Mouse (Mus musculus): ENCODE measurements at regions not wholly inside any gene's neighbourhood (a gene's known extent, or its start where the extent isn't known, plus 50 kb on each side); places are given as distances from the start of the nearest gene placed in this dataset.

DNA sequence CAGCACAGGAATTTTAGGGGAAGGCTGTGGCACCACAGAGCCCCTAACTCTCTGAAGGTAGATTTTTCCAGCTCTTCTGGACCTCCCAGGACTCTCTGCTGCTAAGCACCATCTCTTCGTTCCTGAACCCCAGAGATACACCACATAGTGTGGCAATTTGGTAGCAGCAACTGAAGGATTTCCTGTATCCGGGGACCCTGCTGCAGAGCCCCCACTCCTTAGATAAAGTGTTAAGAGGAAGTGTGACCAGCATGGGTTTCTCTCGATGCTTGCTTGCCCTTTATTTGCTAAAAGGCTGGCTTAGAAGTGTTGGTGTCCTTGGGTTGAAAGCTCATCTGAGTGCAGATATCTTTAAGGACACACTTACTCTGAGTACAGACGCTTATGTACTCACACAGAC, 115.6 kb upstream of the Stc2 start:
- no peak overlapping the region for H3ac ChIP-seq (ENCODE audit: control insufficient read depth, insufficient read length)
- H3K36me3 ChIP-seq (ENCODE audit: control insufficient read depth, insufficient read depth), result no peaks in the 10 kb centered on the region
- no peak for TF ChIP-seq TCF12 (IDR thresholded peaks at IDR 0.05; ENCODE audit: insufficient read depth, poor library complexity, severe bottlenecking)
- no peak for TF ChIP-seq MYOD1 (IDR thresholded peaks at IDR 0.05; ENCODE audit: control insufficient read depth in 1 of 3, insufficient read length in 2 of 3, low read depth in 2 of 3)
- TF ChIP-seq CEBPB (IDR thresholded peaks at IDR 0.05; ENCODE audit: insufficient read depth, poor library complexity, severe bottlenecking), result no peak
- no peak for TF ChIP-seq TCF3 (IDR thresholded peaks at IDR 0.05; ENCODE audit: insufficient read length, low read depth)
- no peak for TF ChIP-seq POLR2AphosphoS2 (IDR thresholded peaks at IDR 0.05; ENCODE audit: insufficient read length, low read depth)
- TF ChIP-seq E2F4 (IDR thresholded peaks at IDR 0.05; ENCODE audit: insufficient read depth), result no peak
- TF ChIP-seq MAX (IDR thresholded peaks at IDR 0.05; ENCODE audit: low read depth), result no peak
- TF ChIP-seq SRF (IDR thresholded peaks at IDR 0.05; ENCODE audit: control insufficient read depth, insufficient read length, low read depth), result no peak
- no peak for TF ChIP-seq MYOG (IDR thresholded peaks at IDR 0.05; ENCODE audit: control insufficient read depth in 1 of 3, insufficient read depth in 1 of 3, insufficient read length in 2 of 3, low read depth in 2 of 3)
- TF ChIP-seq REST (IDR thresholded peaks at IDR 0.05; ENCODE audit: insufficient read depth, insufficient read length), result no peak
- no peak for TF ChIP-seq POLR2A (IDR thresholded peaks at IDR 0.05; ENCODE audit: insufficient read length, low read depth)
- no peak for TF ChIP-seq USF1 (IDR thresholded peaks at IDR 0.05; ENCODE audit: low read depth)
- H3K27me3 ChIP-seq (ENCODE audit: control insufficient read depth, insufficient read depth, insufficient read length), result no peaks in the 10 kb centered on the region
- H3K4me2 ChIP-seq (ENCODE audit: low read depth), result no peak overlapping the region
- H3K79me2 ChIP-seq (ENCODE audit: control insufficient read depth, insufficient read depth), result no peaks in the 10 kb centered on the region
- H3K4me3 ChIP-seq, result no peak overlapping the region

DNA sequence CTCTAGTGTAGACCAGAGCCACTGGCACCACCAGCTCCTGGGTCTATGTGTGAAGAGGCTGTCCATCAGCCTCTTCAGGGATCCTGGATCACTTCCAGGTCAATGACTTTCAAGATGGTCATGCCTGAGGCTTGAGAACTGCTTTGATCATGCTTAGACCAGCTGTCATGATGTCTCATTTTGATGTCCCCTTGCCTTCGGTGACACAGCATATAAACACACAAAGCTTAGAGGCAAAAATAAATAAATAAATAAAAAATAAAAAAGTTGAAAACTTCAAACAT, 111.1 kb upstream of the Stc2 start:
- TF ChIP-seq CEBPB (IDR thresholded peaks at IDR 0.05; ENCODE audit: insufficient read depth, poor library complexity, severe bottlenecking) (no peak), SRF (IDR thresholded peaks at IDR 0.05; ENCODE audit: control insufficient read depth, insufficient read length, low read depth) (no peak), TCF3 (IDR thresholded peaks at IDR 0.05; ENCODE audit: insufficient read length, low read depth) (no peak), E2F4 (IDR thresholded peaks at IDR 0.05; ENCODE audit: insufficient read depth) (no peak), USF1 (IDR thresholded peaks at IDR 0.05; ENCODE audit: low read depth) (no peak), MYOG (IDR thresholded peaks at IDR 0.05; ENCODE audit: control insufficient read depth in 1 of 3, insufficient read depth in 1 of 3, insufficient read length in 2 of 3, low read depth in 2 of 3) (no peak), POLR2A (IDR thresholded peaks at IDR 0.05; ENCODE audit: insufficient read length, low read depth) (no peak)

DNA sequence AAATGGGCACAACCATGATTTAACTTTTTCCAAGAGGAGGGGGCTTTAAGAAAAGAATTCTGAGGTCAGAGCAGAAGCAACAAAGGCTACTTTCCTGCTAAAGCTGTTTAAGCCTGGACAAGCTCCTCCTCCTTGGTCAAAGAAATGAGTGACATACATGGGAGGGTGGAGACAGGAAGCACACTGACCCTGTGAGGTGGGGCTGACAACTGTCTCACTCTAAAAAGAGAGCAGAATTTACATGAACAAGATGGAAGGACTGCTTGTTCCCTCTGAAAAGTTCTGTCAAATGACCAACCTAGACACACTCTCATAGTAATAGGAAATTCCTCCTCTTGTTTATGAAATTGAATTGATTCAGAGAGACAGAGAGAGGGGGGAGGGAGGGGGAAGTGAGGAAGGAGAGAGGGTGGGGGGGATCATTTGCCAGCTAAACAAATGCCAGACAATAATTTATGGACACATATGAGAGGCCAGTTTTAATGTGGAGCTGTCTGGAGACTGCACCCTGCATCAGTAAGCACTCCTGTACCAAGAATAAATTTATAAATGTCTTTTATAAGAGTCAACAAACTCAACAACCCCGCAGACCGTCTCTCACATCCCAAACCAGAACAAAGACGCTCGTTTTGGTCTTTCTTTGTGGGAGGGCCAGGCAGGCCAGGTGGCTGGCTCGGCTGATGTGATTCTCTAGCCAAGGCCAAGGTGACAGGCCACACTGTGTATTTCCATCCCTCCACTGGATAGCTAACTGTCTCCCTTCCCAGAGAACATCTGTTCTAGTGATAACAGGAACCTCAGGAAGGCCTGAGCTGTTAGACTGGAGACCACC, 110.6 kb upstream of the Stc2 start:
- no peak overlapping the region for H3ac ChIP-seq (ENCODE audit: control insufficient read depth, insufficient read length)
- no peaks in the 10 kb centered on the region for H3K36me3 ChIP-seq (ENCODE audit: control insufficient read depth, insufficient read depth)
- H3K4me2 ChIP-seq (ENCODE audit: low read depth), result no peak overlapping the region
- TF ChIP-seq USF1 (IDR thresholded peaks at IDR 0.05; ENCODE audit: low read depth), result no peak
- no peak for TF ChIP-seq TCF3 (IDR thresholded peaks at IDR 0.05; ENCODE audit: insufficient read length, low read depth)
- no peak for TF ChIP-seq MYOD1 (IDR thresholded peaks at IDR 0.05; ENCODE audit: control insufficient read depth in 1 of 3, insufficient read length in 2 of 3, low read depth in 2 of 3)
- TF ChIP-seq POLR2A (IDR thresholded peaks at IDR 0.05; ENCODE audit: insufficient read length, low read depth), result no peak
- TF ChIP-seq CEBPB (IDR thresholded peaks at IDR 0.05; ENCODE audit: insufficient read depth, poor library complexity, severe bottlenecking), result no peak
- TF ChIP-seq MYOG (IDR thresholded peaks at IDR 0.05; ENCODE audit: control insufficient read depth in 1 of 3, insufficient read depth in 1 of 3, insufficient read length in 2 of 3, low read depth in 2 of 3), result no peak
- TF ChIP-seq MAX (IDR thresholded peaks at IDR 0.05; ENCODE audit: low read depth), result no peak
- TF ChIP-seq POLR2AphosphoS2 (IDR thresholded peaks at IDR 0.05; ENCODE audit: insufficient read length, low read depth), result no peak
- TF ChIP-seq E2F4 (IDR thresholded peaks at IDR 0.05; ENCODE audit: insufficient read depth), result no peak
- TF ChIP-seq SRF (IDR thresholded peaks at IDR 0.05; ENCODE audit: control insufficient read depth, insufficient read length, low read depth), result no peak
- TF ChIP-seq REST (IDR thresholded peaks at IDR 0.05; ENCODE audit: insufficient read depth, insufficient read length), result no peak
- no peak for TF ChIP-seq TCF12 (IDR thresholded peaks at IDR 0.05; ENCODE audit: insufficient read depth, poor library complexity, severe bottlenecking)
- H3K4me3 ChIP-seq, result no peak overlapping the region
- no peaks in the 10 kb centered on the region for H3K79me2 ChIP-seq (ENCODE audit: control insufficient read depth, insufficient read depth)
- H3K27me3 ChIP-seq (ENCODE audit: control insufficient read depth, insufficient read depth, insufficient read length), result no peaks in the 10 kb centered on the region

More for the DNA sequence above, 111.1 kb upstream of the Stc2 start:
- no peak overlapping the region for H3K4me3 ChIP-seq
- H3K36me3 ChIP-seq (ENCODE audit: control insufficient read depth, insufficient read depth), result no peaks in the 10 kb centered on the region
- no peak overlapping the region for H3K4me2 ChIP-seq (ENCODE audit: low read depth)
- no peaks in the 10 kb centered on the region for H3K27me3 ChIP-seq (ENCODE audit: control insufficient read depth, insufficient read depth, insufficient read length)
- H3K79me2 ChIP-seq (ENCODE audit: control insufficient read depth, insufficient read depth), result no peaks in the 10 kb centered on the region
- H3ac ChIP-seq (ENCODE audit: control insufficient read depth, insufficient read length), result no peak overlapping the region

DNA sequence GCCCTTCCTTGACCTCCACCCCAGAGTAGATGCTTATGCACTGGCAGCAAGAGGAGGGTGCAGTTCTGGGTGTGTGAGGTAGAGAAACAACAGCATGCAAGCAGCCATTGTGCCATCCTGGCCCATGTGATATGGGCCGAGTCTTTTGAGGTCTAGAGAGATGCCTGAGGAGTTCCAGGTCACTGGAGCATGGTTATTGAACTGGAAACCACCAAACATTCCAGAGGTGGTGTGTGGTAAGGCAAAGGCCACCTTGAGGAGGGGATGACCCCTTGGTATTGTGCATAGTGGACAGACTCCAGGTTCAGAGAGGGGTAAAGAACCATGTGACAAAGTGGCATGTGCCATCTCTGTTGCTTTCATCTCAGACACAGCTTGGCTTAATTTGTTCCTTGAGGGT, 107.9 kb upstream of the Stc2 start:
- Histone ChIP-seq H3K79me2 (ENCODE audit: control insufficient read depth, insufficient read depth) (no peaks in the 10 kb centered on the region), H3K36me3 (ENCODE audit: control insufficient read depth, insufficient read depth) (no peaks in the 10 kb centered on the region), H3K4me2 (ENCODE audit: low read depth) (no peak overlapping the region), H3K27me3 (ENCODE audit: control insufficient read depth, insufficient read depth, insufficient read length) (no peaks in the 10 kb centered on the region), H3ac (ENCODE audit: control insufficient read depth, insufficient read length) (no peak overlapping the region), H3K4me3 (no peak overlapping the region)
- TF ChIP-seq MYOD1 (IDR thresholded peaks at IDR 0.05; ENCODE audit: control insufficient read depth in 1 of 3, insufficient read length in 2 of 3, low read depth in 2 of 3) (no peak), MYOG (IDR thresholded peaks at IDR 0.05; ENCODE audit: control insufficient read depth in 1 of 3, insufficient read depth in 1 of 3, insufficient read length in 2 of 3, low read depth in 2 of 3) (no peak), MAX (IDR thresholded peaks at IDR 0.05; ENCODE audit: low read depth) (no peak), TCF3 (IDR thresholded peaks at IDR 0.05; ENCODE audit: insufficient read length, low read depth) (no peak), E2F4 (IDR thresholded peaks at IDR 0.05; ENCODE audit: insufficient read depth) (no peak), SRF (IDR thresholded peaks at IDR 0.05; ENCODE audit: control insufficient read depth, insufficient read length, low read depth) (no peak), POLR2A (IDR thresholded peaks at IDR 0.05; ENCODE audit: insufficient read length, low read depth) (no peak), REST (IDR thresholded peaks at IDR 0.05; ENCODE audit: insufficient read depth, insufficient read length) (no peak), POLR2AphosphoS2 (IDR thresholded peaks at IDR 0.05; ENCODE audit: insufficient read length, low read depth) (no peak), TCF12 (IDR thresholded peaks at IDR 0.05; ENCODE audit: insufficient read depth, poor library complexity, severe bottlenecking) (no peak), USF1 (IDR thresholded peaks at IDR 0.05; ENCODE audit: low read depth) (no peak), CEBPB (IDR thresholded peaks at IDR 0.05; ENCODE audit: insufficient read depth, poor library complexity, severe bottlenecking) (no peak)
